Mouse (Mus musculus) stomach, postnatal 0 days (tissue): Measurements from ENCODE around the gene Bach2. TPM values are rescaled to one million over a fixed set of nuclear protein-coding genes. Genes with fewer than 3 reads are reported as not detected.

Experiments
- ATAC-seq: fragments of 200-750 bp; cut with Nextera tagmentation; 2 replicates; pipeline ENCODE4 v1.8.0; 2017; ENCODE audit not compliant: low FRiP score, low TSS enrichment
- DNase-seq: peaks from one replicate; pipeline ENCODE4 v3.0.0-alpha.2; 2016; ENCODE audit warnings: low spot score
- H3K27ac ChIP-seq: fragments of 300-500 bp; sonication (generic); replicated peaks from 2 replicates; pipeline ENCODE4 v1.5.1; 2014; ENCODE audit warnings: mild to moderate bottlenecking, control low read depth
- H3K27me3 ChIP-seq: fragments of 300-500 bp; sonication (generic); 2 replicates; pipeline ENCODE4 v1.6.1; 2014; ENCODE audit warnings: low read length; ENCODE audit not compliant: control insufficient read depth, insufficient read depth
- H3K36me3 ChIP-seq: fragments of 300-500 bp; sonication (generic); 2 replicates; pipeline ENCODE4 v1.6.1; 2014; ENCODE audit warnings: low read length, mixed read lengths; ENCODE audit not compliant: control insufficient read depth, insufficient read depth
- H3K4me1 ChIP-seq: fragments of 300-500 bp; sonication (generic); replicated peaks from 2 replicates; pipeline ENCODE4 v1.6.1; 2014; ENCODE audit warnings: antibody characterized with exemption; ENCODE audit not compliant: control insufficient read depth, insufficient read depth
- H3K4me2 ChIP-seq: fragments of 300-500 bp; sonication (generic); replicated peaks from 2 replicates; pipeline ENCODE4 v1.6.1; 2014; ENCODE audit warnings: low read depth, mild to moderate bottlenecking, control low read depth, moderate library complexity
- H3K4me3 ChIP-seq: fragments of 300-500 bp; sonication (generic); 2 replicates; pipeline ENCODE4 v1.5.1; 2014; ENCODE audit warnings: low read depth, low read length, control low read depth
- H3K9ac ChIP-seq: fragments of 300-500 bp; sonication (generic); 2 replicates; pipeline ENCODE4 v1.6.1; 2014; ENCODE audit warnings: mild to moderate bottlenecking, low read length, control low read depth, mixed read lengths
- H3K9me3 ChIP-seq: fragments of 300-500 bp; sonication (generic); 2 replicates; pipeline ENCODE4 v1.6.1; 2016; ENCODE audit warnings: low read length; ENCODE audit not compliant: control insufficient read depth
- CTCF ChIP-seq: IDR thresholded peaks from 2 replicates; pipeline ENCODE4 v1.5.1; 2016; ENCODE audit warnings: antibody characterized with exemption, low read depth, mild to moderate bottlenecking, moderate library complexity
- EP300 ChIP-seq: optimal IDR thresholded peaks from 2 replicates; pipeline ENCODE3; 2016; ENCODE audit warnings: antibody characterized with exemption
- WGBS: fragments of 180-500 bp; shearing (Covaris S2); extraction: QIAGEN DNeasy Blood & Tissue Kit; methylation state at CpG from one replicate; pipeline ENCODE4 v1.1.7; 2014; 5-methylcytosine and 5-hydroxymethylcytosine counted together
- polyA plus RNA-seq: library from polyadenylated mRNA; unstranded; fragments of >200 nt; fragmentation: Nextera tagmentation; extraction: Ambion mirVana; gene quantifications from 2 replicates; pipeline ENCODE4 v1.2.1, GENCODE M21; 2015

Gene Bach2
- polyA plus RNA-seq, 1 experiment from 2014 or later = 1.9 TPM

GRCm38 (mm10) chr4:32385623-32386022, 147.0 kb downstream of the Bach2 start:
- ATAC-seq (no peak), DNase-seq (no peak)
- H3K27ac ChIP-seq = no peak overlapping the region
- H3K36me3 ChIP-seq = no peaks in the 10 kb centered on the region
- TF ChIP-seq CTCF (no peak), EP300 (no peak)
- no peaks in the 10 kb centered on the region for H3K9me3 ChIP-seq
- no peak overlapping the region for H3K4me3 ChIP-seq
- H3K4me2 ChIP-seq = no peak overlapping the region
- H3K4me1 ChIP-seq = peaks cover 3% of the 10 kb centered on the region; the same call in 1 of the 2 replicates
- no peaks in the 10 kb centered on the region for H3K27me3 ChIP-seq
- WGBS = 94% methylated on average over 14 of the region's 14 CpGs
- no peak overlapping the region for H3K9ac ChIP-seq

- ATAC-seq (no peak), DNase-seq (no peak)
- no peak overlapping the region for H3K4me3 ChIP-seq
- H3K36me3 ChIP-seq = no peaks in the 10 kb centered on the region
- H3K4me1 ChIP-seq = peaks cover 3% of the 10 kb centered on the region; the same call in 1 of the 2 replicates
- TF ChIP-seq CTCF (no peak), EP300 (no peak)
- no peak overlapping the region for H3K9ac ChIP-seq
- no peak overlapping the region for H3K4me2 ChIP-seq
- no peaks in the 10 kb centered on the region for H3K27me3 ChIP-seq
- no peaks in the 10 kb centered on the region for H3K9me3 ChIP-seq
- 86% methylated on average over 10 of the region's 10 CpGs for WGBS
- H3K27ac ChIP-seq = no peak overlapping the region
Measured at GRCm38 (mm10) chr4:32386346-32386745, 147.7 kb downstream of the Bach2 start.

GRCm38 (mm10) chr4:32386931-32387330, 148.3 kb downstream of the Bach2 start:
- H3K9ac ChIP-seq = no peak overlapping the region
- no peak overlapping the region for H3K4me3 ChIP-seq
- H3K27ac ChIP-seq = peak overlapping the region; percentile 73; the same call in 1 of the 2 replicates
- H3K4me1 ChIP-seq = peaks cover under 1% of the 10 kb centered on the region; the same call in 1 of the 2 replicates
- H3K36me3 ChIP-seq = no peaks in the 10 kb centered on the region
- no peak overlapping the region for H3K4me2 ChIP-seq
- no peak for DNase-seq
- no peaks in the 10 kb centered on the region for H3K27me3 ChIP-seq
- WGBS = 62% methylated on average over 8 of the region's 8 CpGs
- TF ChIP-seq EP300 = no peak
- H3K9me3 ChIP-seq = no peaks in the 10 kb centered on the region
- ATAC-seq = no peak

- Histone ChIP-seq H3K9ac (no peak overlapping the region), H3K4me2 (no peak overlapping the region), H3K4me1 (no peaks in the 10 kb centered on the region; the same call in 1 of the 2 replicates), H3K9me3 (no peaks in the 10 kb centered on the region), H3K4me3 (no peak overlapping the region), H3K27ac (peak overlapping the region; percentile 73), H3K27me3 (no peaks in the 10 kb centered on the region), H3K36me3 (no peaks in the 10 kb centered on the region)
- WGBS = 28% methylated on average over 11 of the region's 11 CpGs
- ATAC-seq = peak; percentile 79
- DNase-seq = peak; percentile 74
- no peak for TF ChIP-seq EP300
- TF ChIP-seq CTCF = no peak
Measured at GRCm38 (mm10) chr4:32387479-32388240, 149.1 kb downstream of the Bach2 start.

- H3K9ac ChIP-seq = no peak overlapping the region
- TF ChIP-seq EP300 (no peak), CTCF (no peak)
- H3K4me1 ChIP-seq = no peaks in the 10 kb centered on the region; the same call in 1 of the 2 replicates
- DNase-seq = no peak
- no peaks in the 10 kb centered on the region for H3K9me3 ChIP-seq
- H3K4me2 ChIP-seq = no peak overlapping the region; the same call in 1 of the 2 replicates
- H3K27ac ChIP-seq = peak overlapping the region; percentile 73
- WGBS = 53% methylated on average over 9 of the region's 9 CpGs
- no peak overlapping the region for H3K4me3 ChIP-seq
- H3K27me3 ChIP-seq = no peaks in the 10 kb centered on the region
- H3K36me3 ChIP-seq = no peaks in the 10 kb centered on the region
- no peak; the same call in 1 of the 2 replicates for ATAC-seq
Measured at GRCm38 (mm10) chr4:32388564-32388963, 150.0 kb downstream of the Bach2 start.

- Histone ChIP-seq H3K4me2 (no peak overlapping the region), H3K4me3 (no peak overlapping the region), H3K9ac (no peak overlapping the region), H3K9me3 (no peaks in the 10 kb centered on the region), H3K4me1 (no peaks in the 10 kb centered on the region; the same call in 1 of the 2 replicates), H3K27ac (peak overlapping the region; percentile 73), H3K27me3 (no peaks in the 10 kb centered on the region), H3K36me3 (no peaks in the 10 kb centered on the region)
- DNase-seq (no peak), ATAC-seq (peak; percentile 38; the same call in 1 of the 2 replicates)
- WGBS = 52% methylated on average over 14 of the region's 14 CpGs
- TF ChIP-seq EP300 (no peak), CTCF (no peak)
Measured at GRCm38 (mm10) chr4:32389107-32389800, 150.7 kb downstream of the Bach2 start.
